Mouse (Mus musculus) fat pad, adult 2 months (tissue): ENCODE data around the gene Dlx5.

ENCODE experiments used
- DNase-seq: peaks from one replicate; pipeline ENCODE4 v3.0.0-alpha.2; 2011; ENCODE audit warnings: low read depth, low spot score; ENCODE audit errors: extremely low read depth

The Dlx5 gene

DNA sequence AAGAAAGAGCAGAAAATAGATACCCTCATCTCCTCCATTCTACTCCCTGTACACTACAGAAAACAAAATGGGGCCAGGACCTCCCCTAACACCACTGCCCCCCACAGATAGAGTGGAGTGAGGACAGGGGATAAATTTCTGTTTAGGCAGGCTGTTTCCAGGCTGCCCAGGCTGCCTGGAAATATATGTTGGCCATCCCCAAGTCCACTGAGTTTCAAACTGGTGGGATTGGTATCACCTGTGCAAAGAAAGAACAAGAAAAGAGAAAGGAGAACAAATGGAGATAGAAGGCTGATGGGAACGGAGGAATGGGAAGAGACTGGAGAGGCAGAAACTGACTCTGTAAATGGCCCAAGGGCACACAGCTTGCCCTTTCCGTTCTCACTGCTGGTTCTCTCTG lies 5.7 kb downstream of the Dlx5 start:
- no peak for DNase-seq

DNA sequence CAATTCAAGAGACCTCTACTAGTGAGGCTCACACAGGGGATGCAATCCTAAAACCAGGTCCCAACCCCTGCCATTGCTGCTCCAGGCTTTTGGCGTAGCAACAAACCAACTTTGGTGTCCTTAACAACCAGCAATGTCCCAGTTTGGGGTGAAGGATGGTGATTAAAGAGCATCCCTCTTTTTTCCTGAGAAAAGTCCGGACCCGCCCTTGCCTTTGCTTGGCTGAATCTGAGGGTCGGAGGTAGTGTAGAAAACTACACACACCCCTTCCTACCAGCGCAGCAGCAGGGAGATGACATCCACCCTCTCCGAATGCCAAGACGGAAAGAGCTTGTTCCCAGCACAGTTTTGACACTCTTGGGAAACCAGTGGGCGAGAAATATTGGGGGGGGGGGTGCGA lies 6.2 kb downstream of the Dlx5 start:
- DNase-seq = no peak

- DNase-seq = no peak
Measured at GRCm38 (mm10) chr6:6875136-6875535, 6.7 kb downstream of the Dlx5 start.

DNA sequence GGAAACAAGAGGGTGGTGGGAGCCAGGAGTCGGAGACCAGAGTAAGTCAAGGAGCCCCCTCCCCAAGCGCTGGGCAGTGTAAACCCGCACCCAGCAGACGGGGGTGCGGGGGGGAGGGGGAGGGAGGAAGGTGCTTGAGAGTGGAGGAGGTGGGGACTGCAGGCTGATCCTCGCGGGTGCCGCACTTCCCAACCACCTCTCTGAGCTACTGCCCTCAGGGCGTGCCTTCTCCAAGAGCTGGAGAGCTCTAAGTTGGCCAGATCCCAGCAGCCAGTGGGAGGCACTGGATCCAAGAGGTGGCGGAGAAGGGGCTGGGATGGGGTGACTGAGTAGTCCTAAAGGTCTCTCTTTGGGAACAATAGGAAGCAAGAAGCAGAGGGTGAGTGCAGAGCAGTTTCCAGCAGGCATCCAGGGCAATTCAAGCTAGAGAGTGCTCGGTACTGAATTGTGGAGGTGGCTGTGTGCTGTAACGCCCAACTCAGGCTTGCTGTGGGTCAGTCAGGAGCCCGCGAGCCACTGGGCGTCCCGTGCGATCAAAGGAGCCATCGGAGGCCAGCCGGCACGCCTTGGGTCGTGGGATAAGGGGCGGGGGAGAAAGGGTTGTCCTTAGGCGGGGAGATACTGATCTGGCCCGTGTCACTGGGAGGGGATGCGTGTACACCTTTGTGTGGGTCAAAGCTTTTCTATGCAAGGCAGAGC lies 7.7 kb downstream of the Dlx5 start:
- DNase-seq = no peak

GRCm38 (mm10) chr6:6873476-6874072 lies 8.3 kb downstream of the Dlx5 start:
- no peak for DNase-seq

- DNase-seq = no peak
Measured at GRCm38 (mm10) chr6:6872873-6873272, 9.0 kb downstream of the Dlx5 start.

- DNase-seq = no peak
Measured at GRCm38 (mm10) chr6:6871692-6872091, 10.2 kb downstream of the Dlx5 start.

- DNase-seq = no peak
Measured at GRCm38 (mm10) chr6:6870876-6871420, 10.9 kb downstream of the Dlx5 start.

- DNase-seq = no peak
Measured at GRCm38 (mm10) chr6:6869961-6870800, 11.7 kb downstream of the Dlx5 start.

DNA sequence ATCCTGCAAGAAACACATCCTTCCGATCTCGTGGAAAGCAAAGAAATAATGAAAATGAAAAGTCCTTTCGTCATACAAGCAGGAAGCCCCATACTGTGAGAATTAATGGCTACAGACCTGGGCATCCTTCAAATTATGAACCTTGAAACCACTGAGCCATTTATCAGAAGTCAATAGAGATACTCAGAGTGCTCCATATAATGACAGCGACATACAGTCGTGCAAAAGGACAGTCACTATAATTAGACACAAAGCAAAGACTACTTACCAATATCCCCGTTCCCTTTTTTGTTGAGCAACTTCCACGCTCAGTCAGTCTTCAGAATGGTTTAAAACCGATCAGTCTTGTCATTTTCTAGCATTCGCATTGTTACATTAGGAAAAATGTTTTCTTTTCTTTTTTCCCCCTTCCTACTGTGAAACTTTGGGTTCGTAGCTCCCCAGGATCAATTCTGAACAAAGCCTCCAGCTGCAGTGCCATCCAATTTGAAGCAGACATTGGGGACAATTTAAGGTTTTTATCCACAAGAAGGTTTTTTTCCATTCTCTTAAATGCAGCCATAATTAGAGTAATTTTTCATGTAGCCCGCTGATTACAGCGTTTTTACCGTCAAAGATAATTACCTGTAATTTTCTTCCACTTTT lies 12.7 kb downstream of the Dlx5 start:
- DNase-seq = no peak

DNA sequence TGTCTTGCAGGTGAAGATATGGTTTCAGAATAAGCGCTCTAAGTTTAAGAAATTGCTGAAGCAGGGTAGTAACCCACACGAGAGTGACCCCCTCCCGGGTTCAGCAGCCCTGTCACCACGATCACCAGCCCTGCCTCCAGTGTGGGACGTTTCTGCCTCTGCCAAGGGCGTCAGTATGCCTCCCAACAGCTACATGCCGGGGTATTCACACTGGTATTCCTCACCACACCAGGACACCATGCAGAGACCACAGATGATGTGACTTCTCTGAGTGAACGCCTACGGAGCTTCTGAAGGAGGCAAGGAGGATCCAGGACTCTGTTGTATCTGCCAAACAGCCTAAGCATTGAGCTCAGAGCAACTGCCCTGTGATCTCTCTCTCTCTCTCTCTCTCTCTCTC lies 14.9 kb downstream of the Dlx5 start:
- no peak for DNase-seq

GRCm38 (mm10) chr6:6864441-6865440 lies 17.1 kb downstream of the Dlx5 start:
- no peak for DNase-seq

DNA sequence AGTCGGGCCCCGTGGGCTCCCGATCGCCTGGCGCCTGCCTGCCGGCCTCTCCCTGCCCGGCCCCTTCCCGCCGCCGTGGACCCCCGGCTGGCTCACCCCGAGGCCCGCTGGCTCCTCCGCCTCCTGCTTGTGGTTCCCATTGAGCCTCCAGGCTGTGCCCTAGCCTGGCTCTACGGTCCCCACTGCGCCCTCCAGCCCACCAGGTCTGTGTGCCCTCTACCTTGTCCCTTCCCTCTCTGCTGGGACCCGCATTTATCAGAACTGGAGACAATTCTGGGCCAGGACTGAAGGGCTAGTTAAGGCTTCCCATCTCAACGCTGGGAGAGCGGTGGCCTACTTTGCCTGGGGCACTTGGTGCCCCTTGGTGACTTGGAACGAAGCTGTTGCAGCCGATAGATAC lies 17.9 kb downstream of the Dlx5 start:
- DNase-seq = no peak

- DNase-seq = no peak
Measured at GRCm38 (mm10) chr6:6863160-6863870, 18.6 kb downstream of the Dlx5 start, which contains the start of gene Dlx6. TSS of gene Dlx6 (plus strand) at chr6:6863334.

DNA sequence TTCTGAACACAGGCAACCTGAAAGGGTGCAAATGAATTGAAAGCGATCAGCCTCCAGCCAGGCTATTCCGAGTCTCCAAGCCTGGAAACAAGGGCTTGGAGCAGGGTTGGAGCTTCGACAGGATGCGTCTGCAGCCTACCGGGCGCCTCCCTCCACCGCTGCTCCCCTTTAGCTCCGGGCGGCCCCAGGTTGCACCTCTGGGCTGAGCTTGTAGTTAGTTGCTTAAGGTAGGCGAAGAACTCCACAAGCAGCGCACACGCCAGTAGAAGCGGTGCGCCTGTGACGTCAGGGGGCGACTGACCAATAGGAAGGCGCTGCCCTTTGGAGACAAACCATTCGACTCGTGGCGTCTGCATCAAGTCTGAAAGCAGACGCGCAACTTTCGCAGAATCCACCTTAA lies 19.3 kb downstream of the Dlx5 start:
- no peak for DNase-seq

DNA sequence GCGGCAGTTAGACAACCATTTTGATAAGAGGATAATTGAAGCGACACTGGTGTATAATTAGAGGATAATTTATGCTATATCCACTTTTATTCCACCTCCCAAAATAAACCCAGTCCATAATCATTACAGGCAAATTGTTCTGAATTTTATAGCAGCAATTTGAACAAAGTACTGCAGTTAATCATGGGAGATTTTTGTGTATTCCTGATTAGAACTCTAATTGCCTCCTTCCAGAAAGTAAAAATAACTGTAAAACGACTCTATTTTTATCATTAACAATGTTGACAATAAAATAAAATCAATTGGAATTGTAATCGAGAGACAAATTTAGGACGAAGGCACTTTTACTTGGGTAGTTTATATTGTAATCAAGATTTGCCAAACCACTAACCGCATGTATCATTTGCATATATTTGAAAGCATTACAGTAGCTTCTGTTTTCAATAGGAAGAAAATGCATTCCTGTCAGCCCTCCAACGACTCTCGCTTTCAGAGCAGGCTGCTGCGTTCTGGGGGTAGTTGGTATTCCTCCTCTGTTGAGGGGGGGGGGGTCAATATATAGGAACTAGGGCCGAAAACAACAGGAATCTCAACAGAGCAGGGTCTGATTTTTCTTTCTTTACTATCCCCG lies 20.0 kb downstream of the Dlx5 start:
- DNase-seq = no peak

DNA sequence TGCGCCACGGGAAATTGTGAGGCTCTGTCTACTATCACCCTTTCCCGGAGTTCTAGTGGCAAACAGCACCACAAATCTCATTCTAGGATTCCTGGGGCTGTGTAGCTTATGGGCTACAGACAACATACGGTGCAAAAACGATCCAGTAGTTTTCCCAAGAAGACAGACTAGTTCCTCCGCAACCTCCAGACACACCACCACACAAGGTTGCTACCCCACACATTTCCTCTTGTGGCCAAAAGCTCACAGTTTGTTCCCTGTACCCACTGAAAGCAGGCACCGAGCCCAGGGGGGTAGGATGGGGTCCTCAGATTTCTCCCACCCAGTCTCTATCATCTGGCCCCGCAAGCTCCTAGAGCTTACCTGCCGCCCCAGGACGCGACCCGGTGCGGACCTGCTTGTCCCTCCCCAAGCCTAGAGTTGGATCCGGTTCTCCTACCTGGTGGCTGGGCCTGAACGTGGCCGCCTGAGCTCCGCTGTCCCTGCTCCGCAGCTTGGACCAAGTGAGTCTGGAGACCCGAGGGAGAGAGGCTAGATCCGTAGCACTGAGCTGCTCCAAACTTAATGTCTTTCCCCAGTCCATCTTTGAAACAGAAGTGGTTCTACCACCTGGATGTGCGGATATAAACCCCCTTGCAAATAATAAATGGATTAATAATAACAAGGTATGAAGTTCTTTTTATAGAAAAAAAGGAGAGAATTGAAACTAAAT lies 20.6 kb downstream of the Dlx5 start:
- no peak for DNase-seq

- no peak for DNase-seq
Measured at GRCm38 (mm10) chr6:6860411-6861085, 21.3 kb downstream of the Dlx5 start.
